8 mouse cellular contexts compared by ENCODE assay signal in the genomic region with DNA sequence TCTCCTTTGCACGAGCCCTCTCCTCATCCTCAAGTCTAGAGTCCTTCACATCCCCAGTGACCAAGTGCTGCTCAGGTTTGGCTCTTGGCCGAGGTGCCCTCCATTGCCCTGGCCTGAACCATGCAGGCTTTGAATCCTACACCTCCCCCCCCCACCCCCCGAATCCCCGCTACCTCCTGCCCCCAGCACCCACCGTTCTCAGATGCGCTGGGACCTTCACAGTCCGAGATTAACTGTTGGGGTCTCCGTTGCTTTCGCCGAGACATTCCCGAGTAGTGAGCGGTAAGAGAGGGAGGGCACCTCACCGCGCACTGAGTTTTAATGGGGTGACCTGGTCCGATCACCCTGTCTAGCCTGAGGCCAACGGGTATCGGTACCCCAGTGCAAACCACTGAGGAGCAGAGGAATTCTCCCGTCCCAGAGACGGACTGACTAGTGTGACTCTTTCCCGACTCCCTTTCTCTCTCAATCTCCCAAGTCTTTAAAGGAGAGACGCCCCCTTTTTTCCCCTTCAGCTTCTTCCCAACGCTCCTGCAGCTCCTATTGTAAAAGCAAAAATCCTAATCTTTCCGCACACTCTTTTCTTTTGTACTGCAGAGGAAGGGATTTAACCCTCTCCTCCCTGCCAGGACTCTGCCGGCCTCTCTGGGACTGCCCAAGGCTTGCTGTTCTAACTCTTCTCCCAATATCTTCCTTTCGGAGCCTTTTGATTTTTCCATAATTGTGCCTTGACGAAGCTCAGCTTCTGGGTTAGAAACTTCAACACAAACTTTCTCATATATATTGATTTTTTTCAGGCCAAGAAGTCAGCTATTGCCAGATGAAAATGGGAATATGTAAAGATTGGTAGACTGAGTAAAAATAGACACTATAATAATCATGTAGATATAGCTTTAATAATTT. TPM values are rescaled to one million over a fixed set of nuclear protein-coding genes. Genes with fewer than 3 reads are reported as not detected.
DNase-seq lines count a peak whose midpoint lies in the region; ATAC-seq and TF ChIP-seq lines count a peak whose summit lies in the region.

Gene Sall2, minus strand, starts transcription at position 853 of the 903 bp plus-strand sequence.

- no peaks in the 10 kb centered on the region for H3K36me3 ChIP-seq in embryonic facial prominence, embryonic 15.5 days
- H3K36me3 ChIP-seq in intestine, embryonic 16.5 days (ENCODE audit: control insufficient read depth, insufficient read depth, low read length) = no peaks in the 10 kb centered on the region
- H3K36me3 ChIP-seq in midbrain, embryonic 14.5 days (ENCODE audit: control insufficient read depth, insufficient read depth, low read length) = no peaks in the 10 kb centered on the region

- H3K27me3 ChIP-seq in embryonic facial prominence, embryonic 15.5 days = peaks cover 22% of the 10 kb centered on the region
- peaks cover 17% of the 10 kb centered on the region for H3K27me3 ChIP-seq in intestine, embryonic 16.5 days (replicated peaks; ENCODE audit: control insufficient read depth, insufficient read depth, low read length)
- H3K27me3 ChIP-seq in midbrain, embryonic 14.5 days (ENCODE audit: control insufficient read depth, insufficient read depth, low read length) = no peaks in the 10 kb centered on the region

- H3K9me3 ChIP-seq in embryonic facial prominence, embryonic 15.5 days (replicated peaks) = no peaks in the 10 kb centered on the region
- H3K9me3 ChIP-seq in intestine, embryonic 16.5 days (ENCODE audit: control insufficient read depth, low read length) = no peaks in the 10 kb centered on the region
- H3K9me3 ChIP-seq in midbrain, embryonic 14.5 days (ENCODE audit: control insufficient read depth, low read length) = no peaks in the 10 kb centered on the region

- TF ChIP-seq POLR2A in lung, adult 2 months (IDR thresholded peaks at IDR 0.05; ENCODE audit: borderline replicate concordance, extremely low read depth, low read depth, low read length) = no peak

- peak within 1 kb of the TSS; percentile 13 for H3K4me3 ChIP-seq in lung, adult 2 months (replicated peaks; ENCODE audit: extremely low read depth, low read depth, low read length)
- H3K4me3 ChIP-seq in embryonic facial prominence, embryonic 15.5 days (replicated peaks) = peak within 1 kb of the TSS; percentile 46
- peak within 1 kb of the TSS; percentile 41 for H3K4me3 ChIP-seq in intestine, embryonic 16.5 days (ENCODE audit: low read length)
- peak within 1 kb of the TSS; percentile 51 for H3K4me3 ChIP-seq in midbrain, embryonic 14.5 days (replicated peaks; ENCODE audit: low read depth, low read length)

- H3K4me2 ChIP-seq in embryonic facial prominence, embryonic 15.5 days (replicated peaks) = peak within 1 kb of the TSS; percentile 72
- peak within 1 kb of the TSS; percentile 60 for H3K4me2 ChIP-seq in intestine, embryonic 16.5 days (ENCODE audit: low read depth, low read length)
- H3K4me2 ChIP-seq in midbrain, embryonic 14.5 days (ENCODE audit: low read length) = peak within 1 kb of the TSS; percentile 84

- 3% methylated on average over 26 of the region's 26 CpGs for WGBS in lung, adult 2 months
- under 1% methylated on average over 26 of the region's 26 CpGs for WGBS in embryonic facial prominence, embryonic 15.5 days
- WGBS in intestine, embryonic 16.5 days = 2% methylated on average over 26 of the region's 26 CpGs
- WGBS in midbrain, embryonic 14.5 days = under 1% methylated on average over 26 of the region's 26 CpGs

- no peak within 1 kb of the TSS for H3K27ac ChIP-seq in embryonic facial prominence, embryonic 15.5 days (replicated peaks)
- no peak within 1 kb of the TSS for H3K27ac ChIP-seq in intestine, embryonic 16.5 days (ENCODE audit: low read length)
- H3K27ac ChIP-seq in midbrain, embryonic 14.5 days (replicated peaks; ENCODE audit: low read depth, low read length) = peak within 1 kb of the TSS; percentile 80

- H3K4me1 ChIP-seq in lung, adult 2 months (ENCODE audit: control insufficient read depth, insufficient read depth, low read length) = no peaks in the 10 kb centered on the region
- H3K4me1 ChIP-seq in embryonic facial prominence, embryonic 15.5 days = peaks cover 9% of the 10 kb centered on the region
- H3K4me1 ChIP-seq in intestine, embryonic 16.5 days (ENCODE audit: control insufficient read depth, insufficient read depth, low read length) = no peaks in the 10 kb centered on the region
- peaks cover 17% of the 10 kb centered on the region for H3K4me1 ChIP-seq in midbrain, embryonic 14.5 days (ENCODE audit: control insufficient read depth, insufficient read depth, low read length)

- no peak for TF ChIP-seq CTCF in lung, adult 2 months (IDR thresholded peaks at IDR 0.05; ENCODE audit: insufficient read depth, low read length)

- no peak for DNase-seq in lung, adult 2 months
- DNase-seq in lung, postnatal 10 days = no peak
- DNase-seq in midbrain, embryonic 14.5 days = peak; percentile 62
- DNase-seq in gastrocnemius, postnatal 4 days (ENCODE audit: low spot score in 2 of 2) = no peak
- no peak for DNase-seq in spleen, postnatal 4 days (ENCODE audit: low spot score in 2 of 2)

- peak; percentile 60; the same call in 1 of the 2 replicates for ATAC-seq in embryonic facial prominence, embryonic 15.5 days (ENCODE audit: insufficient number of reproducible peaks, low FRiP score, low TSS enrichment, low read depth)
- ATAC-seq in intestine, embryonic 16.5 days = peak; percentile 44; the same call in 1 of the 2 replicates
- ATAC-seq in midbrain, embryonic 14.5 days (ENCODE audit: low FRiP score, low TSS enrichment) = peak; percentile 68
- no peak for ATAC-seq in inflammation-experienced regulatory T-cells, adult 6 months

- H3K9ac ChIP-seq in embryonic facial prominence, embryonic 15.5 days = peak within 1 kb of the TSS; percentile 23; the same call in 1 of the 2 replicates
- H3K9ac ChIP-seq in intestine, embryonic 16.5 days (ENCODE audit: low read depth, low read length) = peak within 1 kb of the TSS; percentile 44
- H3K9ac ChIP-seq in midbrain, embryonic 14.5 days (replicated peaks; ENCODE audit: low read length) = peak within 1 kb of the TSS; percentile 55

RNA-seq across cellular contexts. Expression of gene Sall2, which starts in this region (rescaled TPM):
- polyA plus RNA-seq in lung, adult 2 months (2012; rRNA removed) = 6.3 and 8.1 TPM in 2 replicates
- 15.0 and 16.0 TPM in 2 replicates for polyA plus RNA-seq in embryonic facial prominence, embryonic 15.5 days (2015; fragmentation: Nextera tagmentation; extraction: Ambion mirVana)
- 7.3 and 7.6 TPM in 2 replicates for polyA plus RNA-seq in intestine, embryonic 16.5 days (2015; fragmentation: Nextera tagmentation; extraction: Ambion mirVana)
- 40.1 and 55.6 TPM in 2 replicates for polyA plus RNA-seq in midbrain, embryonic 14.5 days (2014; fragmentation: Nextera tagmentation; extraction: Ambion mirVana)
- total RNA-seq in gastrocnemius, postnatal 4 days (2021) = 1 to 10 TPM; 7.2 to 7.4 TPM
- 1 to 10 TPM; 1.5 to 4.4 (median 3.9) TPM for polyA plus RNA-seq in inflammation-experienced regulatory T-cells, adult 6 months (2017; shearing (Covaris generic))
